Mouse (Mus musculus): ENCODE measurements at regions not wholly inside any gene's neighbourhood (a gene's known extent, or its start where the extent isn't known, plus 50 kb on each side); places are given as distances from the start of the nearest gene placed in this dataset.

- DNase-seq, result no peak
Measured at GRCm38 (mm10) chr6:110120406-110120805, 525.0 kb upstream of the Grm7 start.

GRCm38 (mm10) chr6:110132271-110132670 is 513.1 kb upstream of the Grm7 start:
- peak; percentile 17 for DNase-seq

- DNase-seq, result no peak
Measured at GRCm38 (mm10) chr6:110133587-110133986, 511.8 kb upstream of the Grm7 start.

DNA sequence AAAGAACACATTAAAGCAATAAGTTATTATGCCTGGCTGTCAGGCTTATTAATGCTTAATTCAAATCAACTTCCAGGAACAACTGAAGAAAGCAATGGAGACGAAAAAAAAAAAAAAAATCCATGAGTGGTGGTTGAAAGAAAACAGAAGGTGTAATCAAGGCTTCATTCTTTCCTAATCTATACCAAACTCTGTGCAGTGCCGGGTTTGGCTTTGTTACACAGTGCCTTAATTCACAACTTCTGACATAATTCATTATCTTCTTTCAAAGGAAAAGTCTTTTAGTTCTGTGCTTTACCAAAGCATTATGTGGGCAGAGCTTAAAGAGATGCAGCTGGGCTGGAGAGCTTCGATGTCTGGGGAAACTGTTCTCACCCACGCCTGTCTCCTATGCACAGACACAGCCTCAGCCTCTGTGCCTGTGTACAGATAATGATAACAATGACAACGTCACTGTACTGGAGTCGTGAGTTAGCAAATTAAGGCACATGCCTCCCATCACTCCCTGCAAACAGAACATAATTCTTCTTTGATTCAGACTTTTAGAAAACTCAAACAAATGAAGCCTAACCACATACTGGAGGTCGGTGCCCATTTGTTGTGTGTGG is 508.2 kb upstream of the Grm7 start:
- DNase-seq, result no peak

- peak; percentile 22 for DNase-seq
Measured at GRCm38 (mm10) chr6:110139396-110139795, 506.0 kb upstream of the Grm7 start.

DNA sequence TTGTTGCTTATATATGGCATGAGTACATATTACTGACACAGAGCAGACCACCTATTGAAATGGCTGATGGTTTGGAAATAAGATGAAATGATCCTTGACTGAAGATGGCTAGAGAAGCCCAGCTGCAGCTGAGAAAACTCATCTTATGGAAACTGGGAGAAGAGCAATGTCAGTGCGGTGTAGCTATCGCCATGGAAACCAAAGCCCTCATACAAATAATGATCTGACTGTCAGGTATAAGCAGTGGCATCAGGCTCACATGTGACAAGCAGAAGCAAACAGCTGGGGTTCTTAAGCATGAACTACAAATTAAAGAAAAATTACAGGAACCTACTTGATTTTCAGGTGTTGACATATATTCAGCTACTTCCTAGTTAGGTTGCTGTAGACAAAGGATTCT is 476.8 kb upstream of the Grm7 start:
- DNase-seq, result peak; percentile 12

- no peak for DNase-seq
Measured at GRCm38 (mm10) chr6:110205973-110206372, 439.4 kb upstream of the Grm7 start.

DNA sequence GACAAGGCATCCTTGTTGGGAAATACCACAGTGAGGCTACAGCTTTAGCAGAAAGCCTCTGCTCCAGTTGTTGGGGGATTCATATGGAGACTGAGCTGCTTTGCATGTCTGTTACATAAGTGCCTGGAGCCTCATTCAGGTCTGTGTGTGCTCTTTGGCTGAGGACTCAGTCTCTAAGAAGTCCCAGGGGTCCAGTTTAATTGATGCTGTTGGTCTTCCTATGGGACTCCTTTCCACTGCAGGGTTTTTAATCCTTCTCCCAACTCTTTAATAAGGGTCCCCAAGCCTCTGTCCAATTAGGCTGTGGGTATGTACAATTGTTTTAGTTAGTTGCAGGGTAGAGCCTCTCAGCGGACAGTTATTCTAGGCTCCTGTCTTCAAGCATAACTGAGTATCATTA is 436.6 kb upstream of the Grm7 start:
- no peak for DNase-seq

DNA sequence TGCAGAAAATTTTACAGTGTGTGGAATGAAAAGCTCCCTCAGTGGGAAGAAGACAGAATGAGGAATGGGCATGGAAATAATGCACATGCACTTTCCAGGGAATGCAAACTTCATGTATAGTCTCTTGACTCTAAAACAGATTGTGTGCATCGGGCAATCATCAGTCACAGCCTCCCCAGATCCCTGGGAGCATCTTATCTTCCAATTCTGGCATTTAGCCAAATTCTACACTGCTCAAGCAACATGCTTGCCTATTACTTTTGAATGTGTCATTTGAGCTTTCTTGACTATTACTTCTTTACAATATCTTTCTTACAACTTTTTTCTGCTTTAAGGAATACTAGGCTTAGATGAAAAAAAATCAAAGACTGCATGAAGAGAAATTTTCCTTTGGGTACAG is 397.9 kb upstream of the Grm7 start:
- DNase-seq, result no peak

- DNase-seq, result no peak
Measured at GRCm38 (mm10) chr6:110296549-110296948, 348.8 kb upstream of the Grm7 start.

Data from retina, postnatal 1 day (tissue).